Mouse (Mus musculus) hindbrain, embryonic 16.5 days (tissue): ENCODE data around the gene Dnaaf5. TPM values are rescaled to one million over a fixed set of nuclear protein-coding genes. Genes with fewer than 3 reads are reported as not detected.

ENCODE experiments used
- ATAC-seq: fragments of 200-750 bp; cut with Nextera tagmentation; 2 replicates; pipeline ENCODE4 v1.8.0; 2017; ENCODE audit warnings: moderate TSS enrichment, moderate library complexity
- H3K27ac ChIP-seq: fragments of 300-500 bp; sonication (generic); 2 replicates; pipeline ENCODE4 v1.5.1; 2014; ENCODE audit warnings: low read depth, mild to moderate bottlenecking, control low read depth, low read length, moderate library complexity
- H3K27me3 ChIP-seq: fragments of 300-500 bp; sonication (generic); replicated peaks from 2 replicates; pipeline ENCODE4 v1.6.1; 2014; ENCODE audit warnings: low read length; ENCODE audit not compliant: control insufficient read depth, insufficient read depth
- H3K36me3 ChIP-seq: fragments of 300-500 bp; sonication (generic); 2 replicates; pipeline ENCODE4 v1.6.1; 2014; ENCODE audit warnings: mild to moderate bottlenecking, low read length, moderate library complexity, mixed read lengths; ENCODE audit not compliant: control insufficient read depth, insufficient read depth
- H3K4me1 ChIP-seq: fragments of 300-500 bp; sonication (generic); 2 replicates; pipeline ENCODE4 v1.6.1; 2014; ENCODE audit warnings: low read depth, low read length; ENCODE audit not compliant: control insufficient read depth, insufficient read depth
- H3K4me2 ChIP-seq: fragments of 300-500 bp; sonication (generic); 2 replicates; pipeline ENCODE4 v1.6.1; 2014; ENCODE audit warnings: mild to moderate bottlenecking, low read length, control low read depth, moderate library complexity
- H3K4me3 ChIP-seq: fragments of 300-500 bp; sonication (generic); 2 replicates; pipeline ENCODE4 v1.5.1; 2014; ENCODE audit warnings: mild to moderate bottlenecking, low read length, control low read depth, moderate library complexity
- H3K9ac ChIP-seq: fragments of 300-500 bp; sonication (generic); 2 replicates; pipeline ENCODE4 v1.6.1; 2014; ENCODE audit warnings: low read depth, mild to moderate bottlenecking, control low read depth, low read length, moderate library complexity
- H3K9me3 ChIP-seq: fragments of 300-500 bp; sonication (generic); 2 replicates; pipeline ENCODE4 v1.6.1; 2014; ENCODE audit warnings: mild to moderate bottlenecking, low read length, moderate library complexity; ENCODE audit not compliant: control insufficient read depth
- WGBS: fragments of 180-500 bp; shearing (Covaris S2); extraction: QIAGEN DNeasy Blood & Tissue Kit; methylation state at CpG from one replicate; pipeline ENCODE4 v1.1.7; 2014; 5-methylcytosine and 5-hydroxymethylcytosine counted together
- polyA plus RNA-seq: library from polyadenylated mRNA; unstranded; fragments of >200 nt; fragmentation: Nextera tagmentation; extraction: Ambion mirVana; gene quantifications from 2 replicates; pipeline ENCODE4 v1.2.1, GENCODE M21; 2015

Gene Dnaaf5
- polyA plus RNA-seq, 1 experiment from 2014 or later, result 2.6 TPM

- no peaks in the 10 kb centered on the region for H3K27me3 ChIP-seq
- no peak overlapping the region for H3K4me3 ChIP-seq
- H3K36me3 ChIP-seq, result no peaks in the 10 kb centered on the region
- no peak overlapping the region for H3K9ac ChIP-seq
- H3K4me1 ChIP-seq, result peaks cover 3% of the 10 kb centered on the region
- no peak overlapping the region for H3K4me2 ChIP-seq
- 86% methylated on average over 6 of the region's 6 CpGs for WGBS
- no peak for ATAC-seq
- no peak overlapping the region for H3K27ac ChIP-seq
- H3K9me3 ChIP-seq, result no peaks in the 10 kb centered on the region
Measured at GRCm38 (mm10) chr5:139137176-139137575, 12.8 kb upstream of the Dnaaf5 start.

- Histone ChIP-seq H3K27ac (peak overlapping the region; percentile 66; the same call in 1 of the 2 replicates), H3K4me1 (peaks cover 3% of the 10 kb centered on the region), H3K9me3 (no peaks in the 10 kb centered on the region), H3K9ac (peak overlapping the region; percentile 43; the same call in 1 of the 2 replicates), H3K36me3 (no peaks in the 10 kb centered on the region), H3K4me2 (no peak overlapping the region), H3K4me3 (no peak overlapping the region), H3K27me3 (no peaks in the 10 kb centered on the region)
- WGBS, result 54% methylated on average over 12 of the region's 12 CpGs
- ATAC-seq, result peak; percentile 78
Measured at GRCm38 (mm10) chr5:139138261-139138925, 11.6 kb upstream of the Dnaaf5 start.

- H3K27me3 ChIP-seq, result no peaks in the 10 kb centered on the region
- no peak overlapping the region for H3K4me3 ChIP-seq
- H3K27ac ChIP-seq, result no peak overlapping the region
- 0 out of 2 replicates have a peak, but pooled peaks have one; percentile 24 for ATAC-seq
- no peak overlapping the region for H3K4me2 ChIP-seq
- no peak overlapping the region for H3K9ac ChIP-seq
- H3K9me3 ChIP-seq, result no peaks in the 10 kb centered on the region
- H3K4me1 ChIP-seq, result peaks cover 3% of the 10 kb centered on the region
- H3K36me3 ChIP-seq, result no peaks in the 10 kb centered on the region
- WGBS, result 77% methylated on average over 8 of the region's 8 CpGs
Measured at GRCm38 (mm10) chr5:139138926-139139472, 11.0 kb upstream of the Dnaaf5 start.

GRCm38 (mm10) chr5:139140589-139140988 lies 9.4 kb upstream of the Dnaaf5 start:
- H3K36me3 ChIP-seq, result no peaks in the 10 kb centered on the region
- 83% methylated on average over 9 of the region's 9 CpGs for whole genome bisulfite sequencing
- peaks cover 3% of the 10 kb centered on the region for H3K4me1 ChIP-seq
- no peak overlapping the region for H3K4me2 ChIP-seq
- no peak overlapping the region for H3K4me3 ChIP-seq
- no peak overlapping the region for H3K27ac ChIP-seq
- H3K9me3 ChIP-seq, result no peaks in the 10 kb centered on the region
- ATAC-seq, result no peak
- H3K9ac ChIP-seq, result no peak overlapping the region
- no peaks in the 10 kb centered on the region for H3K27me3 ChIP-seq

- H3K9ac ChIP-seq, result no peak overlapping the region
- no peak overlapping the region for H3K27ac ChIP-seq
- no peaks in the 10 kb centered on the region for H3K27me3 ChIP-seq
- H3K9me3 ChIP-seq, result no peaks in the 10 kb centered on the region
- no peak overlapping the region for H3K4me3 ChIP-seq
- peaks cover 3% of the 10 kb centered on the region for H3K4me1 ChIP-seq
- no peak overlapping the region for H3K4me2 ChIP-seq
- H3K36me3 ChIP-seq, result no peaks in the 10 kb centered on the region
- no peak for ATAC-seq
- 79% methylated on average over 5 of the region's 5 CpGs for WGBS
Measured at GRCm38 (mm10) chr5:139141326-139141725, 8.7 kb upstream of the Dnaaf5 start.

- WGBS, result 69% methylated on average over 3 of the region's 3 CpGs
- Histone ChIP-seq H3K27ac (no peak overlapping the region), H3K4me2 (no peak overlapping the region), H3K9ac (no peak overlapping the region), H3K9me3 (no peaks in the 10 kb centered on the region), H3K4me1 (peaks cover 6% of the 10 kb centered on the region; the same call in 1 of the 2 replicates), H3K4me3 (no peak overlapping the region), H3K36me3 (no peaks in the 10 kb centered on the region), H3K27me3 (no peaks in the 10 kb centered on the region)
- no peak for ATAC-seq
Measured at GRCm38 (mm10) chr5:139143890-139144289, 6.1 kb upstream of the Dnaaf5 start.

GRCm38 (mm10) chr5:139145726-139146125 lies 4.3 kb upstream of the Dnaaf5 start:
- Histone ChIP-seq H3K4me1 (peaks cover 11% of the 10 kb centered on the region), H3K27me3 (no peaks in the 10 kb centered on the region), H3K4me2 (no peak overlapping the region), H3K27ac (no peak overlapping the region), H3K4me3 (no peak overlapping the region), H3K9ac (no peak overlapping the region), H3K36me3 (no peaks in the 10 kb centered on the region), H3K9me3 (no peaks in the 10 kb centered on the region)
- no peak for ATAC-seq
- 93% methylated on average over 4 of the region's 4 CpGs for WGBS

- no peaks in the 10 kb centered on the region for H3K36me3 ChIP-seq
- H3K4me3 ChIP-seq, result no peak overlapping the region
- no peak for ATAC-seq
- no peak overlapping the region for H3K4me2 ChIP-seq
- no peak overlapping the region for H3K9ac ChIP-seq
- 87% methylated on average over 11 of the region's 11 CpGs for WGBS
- H3K9me3 ChIP-seq, result no peaks in the 10 kb centered on the region
- no peaks in the 10 kb centered on the region for H3K27me3 ChIP-seq
- H3K4me1 ChIP-seq, result peaks cover 17% of the 10 kb centered on the region
- no peak overlapping the region for H3K27ac ChIP-seq
Measured at GRCm38 (mm10) chr5:139146476-139147075, 3.4 kb upstream of the Dnaaf5 start.
